Mouse (Mus musculus): Measurements from ENCODE around the gene Agrn.
"Not testable (repeated sequence)": the region's sequence is repeated elsewhere in the genome, so short reads cannot be mapped to it uniquely, and the experiment has no call there.

Agrn gene

DNA sequence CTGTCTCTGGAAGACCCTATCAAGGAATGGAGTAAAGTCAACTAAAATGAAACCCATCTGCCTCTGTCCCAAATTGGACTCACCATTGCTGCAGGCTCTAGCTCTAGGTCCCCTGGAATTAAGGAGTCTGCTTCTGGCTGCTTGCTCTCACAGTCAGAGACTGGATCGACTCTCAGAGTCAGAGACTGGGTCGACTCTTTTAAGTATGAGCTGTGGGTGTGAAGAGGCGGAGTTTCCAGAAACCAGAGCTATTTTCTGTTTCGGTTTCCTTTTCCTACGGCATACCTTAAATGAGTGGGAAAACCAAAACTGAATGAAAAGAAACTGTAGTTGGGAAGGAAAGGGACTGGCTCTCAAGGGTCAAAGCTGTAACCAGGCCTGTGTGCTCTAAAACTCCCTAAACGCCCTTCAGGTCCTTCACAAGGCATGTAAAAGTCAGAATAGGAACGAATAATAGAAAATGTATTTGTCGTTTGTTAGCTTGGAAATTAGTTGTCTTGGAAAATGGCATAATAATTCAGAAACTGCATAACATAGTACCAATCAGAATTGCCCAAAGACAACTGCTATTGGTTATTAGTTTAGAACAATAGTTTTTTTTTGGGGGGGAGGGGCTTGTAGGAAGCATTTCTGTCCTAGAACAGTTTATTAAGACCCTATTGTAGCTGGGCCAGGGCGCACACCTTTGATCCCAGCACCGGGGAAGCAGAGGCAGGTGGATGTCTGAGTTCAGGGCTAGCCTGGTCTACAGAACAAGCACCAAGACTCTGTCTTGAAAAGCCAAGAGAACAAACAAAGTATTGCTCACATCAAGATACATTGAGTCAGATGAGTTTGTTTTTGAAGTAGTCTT lies 3.6 kb upstream of the Agrn start, which contains the start of gene Isg15:
Gene Isg15, minus strand, starts transcription at position 196 of the 853 bp plus-strand sequence.
- no peak for DNase-seq

DNA sequence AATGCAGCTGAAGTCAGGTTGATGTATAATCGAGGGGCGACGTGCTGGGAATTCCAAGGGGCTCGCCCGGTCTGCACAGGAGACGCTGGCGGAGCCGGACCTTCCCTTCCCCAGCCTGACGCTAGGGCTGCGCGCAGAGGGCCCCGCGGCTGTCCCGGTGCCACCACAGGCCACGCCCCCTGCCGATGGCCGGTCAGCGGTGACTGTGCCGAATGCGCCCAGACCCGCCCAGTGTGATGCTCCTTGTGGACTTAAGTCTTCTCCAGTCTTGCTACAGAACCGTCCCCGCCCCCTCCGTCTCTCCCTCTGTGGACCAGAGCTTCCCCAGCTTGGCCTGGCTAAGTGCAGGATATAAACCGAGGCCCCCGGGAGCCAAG lies 529 bp upstream of the Agrn start:
- DNase-seq, result peak; percentile 91

DNA sequence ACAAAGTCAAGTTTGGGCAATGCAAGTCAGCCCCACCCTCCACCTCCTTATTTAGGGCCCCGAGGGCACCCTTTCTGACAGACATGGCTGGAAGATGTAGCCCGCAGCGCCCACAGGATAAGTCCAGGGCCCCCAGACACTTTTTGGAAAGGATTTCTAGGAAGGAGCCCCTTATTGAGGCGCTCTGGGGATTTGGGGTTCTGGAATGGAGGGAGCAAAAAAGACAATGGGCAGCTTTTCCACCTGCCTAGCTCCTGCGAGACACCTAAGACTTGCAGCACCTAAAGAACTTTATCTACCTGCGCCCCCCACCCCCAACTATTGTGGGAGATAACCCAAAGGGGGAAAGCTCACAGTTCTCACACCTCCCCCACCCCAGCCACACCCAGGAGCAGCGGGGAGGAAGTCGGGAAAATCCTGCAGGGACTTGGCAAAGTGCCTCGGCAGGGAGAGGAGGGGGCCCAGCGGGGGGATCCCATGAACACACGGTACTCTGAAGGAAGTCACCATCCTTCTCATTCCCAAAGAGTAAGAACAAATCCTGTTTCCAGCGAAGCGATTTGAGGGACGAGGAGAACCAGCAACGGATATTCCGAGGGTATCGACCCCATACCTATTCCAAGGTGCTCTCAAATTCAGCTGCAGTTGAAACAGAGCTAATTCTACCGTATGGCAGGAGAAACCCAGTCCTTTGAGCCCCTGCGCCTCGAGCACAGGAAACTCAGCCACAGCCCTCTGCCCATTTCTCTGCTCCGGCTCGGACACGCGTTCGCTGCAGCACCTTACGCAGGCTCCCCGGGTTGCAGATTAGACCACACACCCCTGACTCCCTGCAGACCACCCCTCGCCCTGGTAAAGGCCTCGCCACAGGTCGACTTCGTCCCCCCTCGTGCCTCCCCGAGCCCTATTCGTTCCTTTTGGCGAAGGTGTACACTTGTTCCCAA lies 1.1 kb downstream of the Agrn start:
- peak; percentile 73 for DNase-seq

DNA sequence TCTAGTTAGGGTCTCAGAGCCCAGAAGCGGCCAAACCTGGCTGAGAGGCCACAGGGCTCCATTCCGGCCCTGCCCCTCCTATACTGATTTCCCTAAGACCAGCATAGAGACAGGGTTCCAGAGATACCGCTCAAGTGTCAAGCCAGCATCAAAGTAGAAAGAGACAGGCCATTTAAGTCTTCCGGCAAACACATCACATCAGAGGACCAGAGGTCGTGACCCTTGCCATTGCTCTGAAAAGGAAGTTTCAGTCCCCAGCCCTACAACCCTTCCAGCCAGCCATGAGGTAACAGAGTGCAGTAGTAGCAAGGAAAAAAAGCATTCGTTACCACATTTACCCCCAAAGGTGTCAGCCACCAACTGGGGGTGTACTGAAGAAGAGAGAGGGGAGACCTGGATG lies 2.9 kb downstream of the Agrn start:
- no peak for DNase-seq

DNA sequence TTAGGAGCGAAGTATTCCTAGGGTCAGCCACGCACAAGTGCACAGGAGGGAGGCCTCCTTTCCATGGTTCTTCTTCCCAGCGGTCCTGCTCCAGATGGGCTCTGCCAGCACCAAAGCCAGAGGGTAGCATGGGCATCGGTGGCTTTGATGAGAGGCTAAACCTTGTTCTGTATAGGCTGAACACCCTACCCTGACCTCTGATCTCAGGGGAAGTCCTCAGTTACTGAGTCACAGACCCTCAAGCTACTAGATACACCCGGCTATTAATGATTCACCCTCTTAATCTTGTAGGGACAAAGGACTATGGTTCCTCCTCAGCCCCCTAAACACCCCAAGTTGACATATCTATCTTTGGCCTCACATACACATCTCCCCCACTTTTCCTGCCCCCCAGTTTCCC lies 3.4 kb downstream of the Agrn start:
- no peak for DNase-seq

DNA sequence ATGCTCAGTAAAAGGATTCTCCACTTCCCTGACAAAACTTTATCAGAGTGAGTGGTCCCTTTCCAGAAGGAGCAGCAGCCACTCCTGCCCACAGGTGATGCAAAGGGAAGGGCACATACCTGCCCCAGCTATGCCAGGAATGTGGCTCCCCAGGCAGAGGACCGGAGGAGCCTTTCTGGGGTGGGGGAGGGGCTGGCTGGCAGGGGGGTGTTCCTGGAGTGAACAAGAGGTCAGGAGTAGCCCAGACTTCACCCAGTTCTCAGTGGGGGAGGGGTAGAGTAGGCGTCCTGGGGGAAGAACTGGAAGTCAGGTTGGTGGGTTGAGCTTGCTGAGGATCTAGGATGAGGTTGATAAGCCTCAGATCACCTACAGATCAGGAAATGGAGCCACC lies 4.1 kb downstream of the Agrn start:
- DNase-seq, result peak; percentile 49

DNA sequence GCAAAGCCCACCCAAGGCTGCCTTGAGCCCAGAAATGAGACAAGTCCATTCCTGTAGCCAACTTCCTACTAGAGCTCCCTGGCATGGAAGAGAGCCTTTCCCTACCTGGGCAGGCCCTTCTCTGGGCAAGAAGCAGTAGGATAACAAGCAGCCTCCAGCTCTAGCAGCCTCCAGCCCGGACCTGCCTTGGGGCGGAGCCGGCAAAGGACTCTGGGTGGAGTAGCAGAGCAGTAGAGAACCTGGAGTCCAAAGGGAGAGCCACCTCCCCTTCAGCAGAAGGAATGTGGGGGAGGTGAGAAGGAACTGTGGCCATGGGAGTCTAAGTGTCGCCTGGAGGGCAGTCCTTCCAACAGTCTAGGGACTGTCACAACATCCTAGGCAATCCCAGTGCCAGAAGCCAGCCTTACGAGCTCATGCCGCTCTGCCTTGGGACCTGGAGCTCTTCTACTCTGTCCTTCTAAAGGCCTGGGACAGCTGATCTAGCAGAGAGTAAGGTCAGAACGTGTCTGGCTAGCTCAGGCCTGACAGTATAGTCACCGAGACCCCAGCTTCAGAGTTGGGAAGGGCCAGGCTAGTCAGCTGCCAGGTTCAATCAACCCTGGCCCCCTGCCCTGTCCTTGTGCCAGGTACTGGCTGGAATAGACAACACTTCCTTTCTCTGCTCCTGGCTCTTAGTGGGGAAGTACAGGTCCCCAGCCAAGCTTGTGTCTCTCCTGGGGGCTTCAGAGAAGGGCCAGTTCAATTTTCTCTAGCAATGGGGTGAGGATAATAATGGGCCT lies 4.7 kb downstream of the Agrn start:
- peak; percentile 62 for DNase-seq

DNA sequence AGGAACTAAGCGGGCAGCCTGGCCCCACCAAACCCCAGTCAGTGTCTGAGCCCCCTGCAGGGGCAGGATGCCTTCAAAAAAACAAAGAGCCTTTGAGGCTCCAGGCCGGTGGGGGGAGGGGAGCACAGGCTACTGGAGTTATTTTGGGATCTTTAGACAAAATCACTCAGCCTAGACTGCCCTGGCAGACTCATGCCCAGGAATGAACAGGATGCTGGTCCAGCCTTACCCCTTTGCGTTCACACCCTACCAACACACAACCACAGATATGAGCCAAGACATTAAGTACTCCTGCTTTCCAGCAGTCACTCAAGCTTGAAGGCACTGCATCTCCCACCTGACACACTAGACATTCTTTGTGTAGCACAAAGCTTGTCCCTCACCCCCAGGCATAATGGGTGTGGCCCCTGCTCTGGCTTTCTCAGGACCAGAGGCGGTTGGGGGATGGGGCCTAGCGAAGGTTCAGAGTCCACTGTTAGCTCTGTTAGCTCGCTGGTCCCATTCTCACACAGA lies 8.4 kb downstream of the Agrn start:
- peak; percentile 45 for DNase-seq

DNA sequence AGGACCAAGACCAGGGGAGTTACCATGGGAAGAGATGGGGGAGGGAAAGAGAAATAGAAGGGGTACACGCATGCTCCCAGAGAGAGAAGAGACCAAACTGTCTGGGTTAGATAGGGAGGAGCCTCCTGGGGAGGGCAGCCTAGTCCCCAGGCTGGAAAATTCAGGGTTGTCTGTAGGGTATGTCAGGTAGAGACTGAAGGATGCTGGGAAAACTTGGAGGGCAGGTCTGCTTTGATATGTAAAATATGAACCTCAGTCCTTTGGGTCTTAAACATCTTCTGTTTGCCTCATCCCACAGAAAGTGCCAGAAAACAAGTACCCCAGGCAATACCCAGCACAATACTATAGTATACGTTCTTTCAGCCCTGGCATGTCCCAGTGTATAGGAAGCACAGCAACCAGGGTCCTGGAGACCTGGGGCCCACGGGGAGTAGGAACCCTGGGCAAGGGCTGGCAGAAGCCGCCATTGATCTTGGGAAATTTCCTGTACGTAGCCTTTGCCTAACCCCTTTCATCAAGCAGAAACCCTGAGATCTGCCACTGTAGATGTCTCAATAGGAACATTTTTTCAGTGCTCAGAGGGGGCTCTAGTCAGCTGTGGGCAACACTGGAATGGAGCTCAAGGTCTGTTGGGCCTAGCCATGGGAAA lies 9.0 kb downstream of the Agrn start:
- no peak for DNase-seq

DNA sequence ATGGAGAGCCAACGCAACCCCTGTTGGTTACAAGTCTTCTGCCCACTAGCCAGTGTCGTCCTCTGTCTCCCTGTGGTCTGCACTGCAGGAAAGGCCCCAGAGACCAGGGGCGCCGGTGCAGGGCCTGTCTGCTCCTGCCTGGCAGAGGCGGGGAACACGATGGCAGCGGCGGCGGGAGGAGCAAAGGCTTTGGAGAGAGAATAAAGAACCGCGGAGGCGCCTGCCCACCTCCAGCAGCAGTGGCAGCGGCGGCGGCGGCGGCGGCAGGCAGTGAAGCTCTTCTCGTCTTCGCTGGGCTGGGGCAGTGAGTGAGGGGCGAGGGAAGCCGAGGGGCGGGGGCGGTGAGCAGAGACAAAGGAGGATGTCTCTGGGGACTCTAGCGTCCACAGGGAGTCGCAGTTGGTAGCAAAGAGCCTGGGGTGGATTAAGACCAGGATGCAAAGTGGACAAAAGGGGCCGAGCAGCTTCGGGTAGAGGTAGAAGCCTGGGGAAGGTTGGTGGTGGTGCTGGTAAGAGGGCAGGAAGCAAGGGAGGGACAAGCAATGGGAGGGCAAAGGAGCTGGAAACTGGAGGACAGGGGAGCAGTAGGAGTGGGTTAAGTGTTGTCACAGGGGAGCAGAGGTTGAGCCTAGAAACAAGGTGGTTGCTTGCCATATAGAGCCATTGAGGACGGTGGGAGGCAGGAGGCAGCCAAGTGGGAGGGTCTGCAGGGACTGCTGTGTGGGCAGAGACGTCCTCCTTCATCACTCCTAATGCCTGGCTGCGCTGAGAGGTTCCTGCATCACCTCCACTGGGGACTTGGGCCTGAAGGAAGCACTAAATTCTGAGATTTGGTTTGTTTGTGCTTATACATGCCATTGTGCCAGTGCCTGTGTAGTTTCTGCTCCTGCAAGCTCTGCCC lies 11.1 kb downstream of the Agrn start:
- DNase-seq, result peak; percentile 12

DNA sequence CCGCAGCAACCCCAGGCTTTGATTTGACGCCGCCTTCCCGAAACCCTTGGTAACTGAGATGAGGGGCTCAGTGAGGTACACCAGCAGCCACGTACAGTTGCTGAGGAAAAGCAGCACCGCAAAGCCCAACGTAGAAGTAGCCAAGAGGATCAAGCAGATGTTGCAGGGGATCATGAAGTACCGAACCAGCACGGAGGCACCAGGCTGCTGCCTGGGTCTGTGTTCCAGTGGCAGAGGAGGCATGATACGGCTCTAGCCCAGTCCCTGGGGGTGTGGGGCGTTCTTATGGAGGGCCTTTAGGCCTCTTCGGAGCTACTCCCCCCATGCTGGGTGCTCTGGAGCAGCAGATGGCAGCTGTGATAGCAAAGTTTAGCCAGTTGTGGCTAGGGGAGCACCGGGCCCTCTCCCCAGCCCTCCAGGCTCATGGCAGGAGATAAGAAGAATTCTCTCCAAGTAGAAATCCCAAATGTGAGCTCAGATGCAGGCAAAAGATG lies 11.8 kb downstream of the Agrn start:
- no peak for DNase-seq

DNA sequence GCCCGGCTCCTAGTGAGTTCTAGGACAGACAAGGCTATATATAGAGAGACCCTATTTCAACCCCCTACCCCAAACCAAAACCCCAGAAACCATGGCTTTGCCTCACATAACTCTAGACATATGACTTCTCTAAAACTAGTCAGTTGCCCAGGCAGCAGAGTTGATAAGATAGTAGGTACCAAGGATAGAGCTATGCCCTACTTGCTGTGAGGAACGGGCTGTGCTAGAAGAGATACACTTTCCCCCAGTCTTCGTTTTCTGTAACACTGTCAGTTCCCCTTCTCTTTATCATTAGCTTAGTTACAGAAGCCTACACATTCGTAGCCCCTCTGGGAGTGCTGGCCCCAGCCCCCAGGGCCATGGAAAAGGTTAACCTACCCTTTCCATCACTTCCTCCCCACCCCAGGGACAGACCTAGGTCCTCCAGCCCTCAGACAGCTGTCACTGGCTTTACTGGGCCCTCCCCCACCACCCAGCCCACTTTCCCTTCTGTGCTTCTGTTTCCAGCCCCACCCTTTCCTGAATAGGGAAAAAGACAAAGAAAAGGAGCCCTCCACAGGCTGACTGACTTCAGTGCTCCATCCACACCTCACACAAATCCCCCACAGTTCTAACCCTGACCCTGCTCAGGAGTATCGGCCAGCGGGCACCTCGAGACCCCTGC lies 12.9 kb downstream of the Agrn start:
- DNase-seq, result peak; percentile 25

DNA sequence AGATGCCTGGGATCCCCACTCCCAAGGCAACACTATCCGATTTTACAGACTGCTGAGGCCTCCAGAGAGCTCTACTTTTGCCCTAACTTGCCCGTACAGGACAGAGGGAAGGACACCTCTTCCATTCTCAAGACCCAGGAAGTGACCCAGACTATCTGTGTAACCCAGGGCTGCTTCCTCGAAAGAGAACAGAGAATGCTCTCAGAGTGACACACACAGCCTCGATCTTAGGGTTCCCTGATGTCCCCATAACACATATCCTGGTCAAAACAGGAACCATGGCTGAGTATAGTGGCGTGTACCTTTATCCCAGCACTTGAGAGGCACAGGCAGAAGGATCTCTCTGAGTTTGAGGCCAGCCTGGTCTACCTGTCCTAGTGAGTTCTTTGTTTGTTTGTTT lies 13.5 kb downstream of the Agrn start:
- DNase-seq, result no peak

DNA sequence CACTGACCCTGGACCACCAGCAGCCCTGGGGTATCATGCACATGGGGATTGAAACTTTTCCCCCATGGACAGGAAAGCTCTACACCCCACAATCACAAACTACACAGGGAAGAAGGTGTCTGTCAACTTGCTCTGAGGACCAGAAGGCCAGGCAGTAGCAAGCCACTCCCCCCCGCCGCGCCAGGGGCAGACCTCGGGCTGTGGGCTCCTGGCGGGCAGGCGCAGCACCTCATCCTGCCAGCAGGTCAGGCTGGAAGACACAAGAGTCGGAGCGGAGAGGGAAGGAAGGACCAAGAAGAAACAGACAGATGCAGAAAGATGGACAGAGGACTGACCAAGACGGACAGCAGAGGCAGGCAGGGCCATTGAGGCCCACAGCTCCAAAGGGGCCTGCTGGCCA lies 19.7 kb downstream of the Agrn start:
- DNase-seq, result no peak

DNA sequence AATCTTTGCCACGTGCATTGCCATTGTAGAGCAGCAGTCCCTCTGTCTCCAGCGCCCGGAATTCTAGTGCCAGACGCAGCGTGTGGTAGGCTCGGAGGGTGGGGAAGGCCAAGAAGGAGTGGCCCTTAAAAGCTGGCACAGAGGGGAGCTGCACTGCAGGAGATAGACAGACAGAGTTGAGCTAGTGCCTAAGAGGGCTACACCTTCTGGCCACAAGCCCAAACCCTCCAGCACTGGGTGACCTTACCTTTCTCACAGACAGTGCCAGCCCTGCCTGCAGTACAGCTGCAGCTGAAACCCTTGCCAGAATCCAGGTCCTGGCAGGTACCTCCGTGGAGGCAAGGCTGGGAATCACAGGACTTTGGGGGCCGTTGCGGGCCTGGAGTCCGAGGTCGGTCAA lies 25.5 kb downstream of the Agrn start:
- no peak for DNase-seq

DNA sequence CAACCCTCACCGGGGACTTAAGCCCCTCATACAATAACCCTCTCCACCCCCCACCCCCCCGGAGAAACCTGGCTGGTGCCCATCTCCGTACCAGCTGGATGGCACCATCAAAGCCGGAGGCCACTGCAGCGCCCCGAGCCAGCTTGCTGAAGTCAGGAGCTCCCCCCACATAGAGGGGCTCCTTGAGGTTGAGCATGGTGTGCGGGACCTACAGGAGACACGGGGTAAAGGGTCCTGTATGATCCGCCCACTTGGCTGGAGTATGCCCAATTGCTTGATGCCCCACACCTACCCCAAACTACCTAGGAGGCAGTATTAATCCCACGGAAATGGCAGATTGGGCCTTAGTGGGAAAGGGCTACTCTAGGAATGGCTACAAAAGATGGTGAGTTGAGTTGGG lies 28.2 kb downstream of the Agrn start:
- no peak for DNase-seq

DNA sequence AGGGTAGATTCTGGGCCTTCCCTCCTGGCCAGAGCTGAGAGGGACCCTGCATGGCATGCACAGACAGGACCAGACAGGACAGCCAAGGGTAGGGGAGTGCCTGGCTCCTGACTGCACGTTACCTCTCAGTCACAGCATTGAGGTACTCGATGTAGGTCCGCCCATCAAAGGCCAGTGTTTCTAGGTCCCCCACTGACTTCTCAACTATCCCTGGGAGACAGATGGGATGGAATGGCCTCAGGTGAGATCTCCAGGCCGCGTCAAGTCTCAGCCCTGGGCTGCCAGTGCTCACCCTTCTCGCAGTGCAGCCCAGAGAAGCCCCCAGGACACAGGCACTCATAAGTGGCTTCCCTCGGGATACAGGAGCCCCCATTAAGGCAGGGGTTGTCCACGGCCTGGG lies 28.7 kb downstream of the Agrn start:
- DNase-seq, result no peak

DNA sequence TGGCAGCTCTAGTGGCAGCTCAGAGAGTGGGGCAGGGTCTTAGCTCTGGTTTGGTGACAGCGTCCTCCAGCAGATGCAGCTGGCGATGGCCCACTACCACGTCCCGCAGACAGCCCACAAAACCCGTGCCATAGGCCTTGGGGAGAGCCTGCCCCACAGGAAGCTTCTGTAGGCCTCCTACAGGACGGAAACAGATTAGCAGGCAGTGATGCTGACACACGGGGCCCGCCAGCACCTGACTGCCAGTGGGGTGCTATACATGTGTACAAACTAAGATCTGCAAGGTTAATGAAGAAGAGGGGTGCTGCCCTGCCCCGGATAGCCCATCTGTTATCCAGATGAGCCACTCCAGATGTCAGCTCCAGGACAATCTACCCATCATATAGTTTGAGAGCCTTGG lies 30.8 kb downstream of the Agrn start:
- DNase-seq, result no peak

DNA sequence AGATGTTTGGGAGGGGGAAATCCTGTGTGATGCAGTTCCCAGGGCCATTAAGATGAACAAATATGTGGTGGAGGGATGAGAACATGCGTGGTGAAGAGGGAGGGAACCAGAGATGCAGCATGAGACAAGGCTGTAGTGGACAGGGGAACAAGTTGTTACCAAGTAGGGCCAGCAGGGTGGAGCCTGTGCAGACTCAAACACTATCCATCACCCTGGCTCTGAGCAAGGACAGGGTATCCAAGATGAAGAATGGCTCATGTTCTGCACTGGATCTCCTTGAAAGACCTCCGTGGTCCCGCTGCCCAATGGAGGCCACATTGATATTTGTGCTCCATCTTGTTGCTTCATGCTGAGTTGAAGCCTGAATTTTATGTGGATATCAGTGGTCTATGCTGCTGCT lies 42.5 kb downstream of the Agrn start:
- no peak for DNase-seq

DNA sequence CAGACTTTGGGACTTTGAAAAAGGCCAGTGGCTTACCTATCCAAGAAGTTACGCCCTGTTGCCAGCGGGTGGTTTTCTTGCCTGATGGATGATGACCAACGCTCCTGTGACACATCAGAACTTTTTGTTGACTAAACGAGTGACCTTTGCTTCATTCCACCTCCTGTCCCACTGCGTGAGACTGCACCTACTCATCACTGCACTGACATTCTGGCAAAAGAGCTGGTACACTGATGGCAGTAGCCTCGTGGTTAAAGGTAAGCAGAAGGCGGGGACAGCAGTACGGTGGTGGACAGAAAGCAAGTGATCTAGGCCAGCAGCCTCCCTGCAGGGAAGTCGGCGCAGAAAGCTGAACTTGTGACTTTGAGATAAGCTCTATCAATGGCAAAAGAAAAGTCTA lies 46.4 kb downstream of the Agrn start:
- not testable (repeated sequence) for DNase-seq

All from lung, postnatal 14 days (tissue).